Mouse (Mus musculus): ENCODE measurements around the gene Casp3.

Casp3 gene

GRCm38 (mm10) chr8:46686664-46687336 lies 69.7 kb downstream of the Casp3 start:
- peak; percentile 92 to 94 for DNase-seq (ENCODE audit: low spot score in 2 of 2)

Measured in right cerebral cortex, postnatal 36 days (tissue).